Mouse (Mus musculus) forebrain, embryonic 12.5 days (tissue): Measurements from ENCODE around the gene Scaf1. TPM values are rescaled to one million over a fixed set of nuclear protein-coding genes. Genes with fewer than 3 reads are reported as not detected.

ENCODE experiments used
- ATAC-seq: fragments of 200-750 bp; cut with Nextera tagmentation; 2 replicates; pipeline ENCODE4 v1.8.0; 2017; ENCODE audit warnings: moderate TSS enrichment; ENCODE audit not compliant: low FRiP score
- H3K27ac ChIP-seq: fragments of 300-500 bp; sonication (generic); 2 replicates; pipeline ENCODE4 v1.5.1; 2016; ENCODE audit warnings: mild to moderate bottlenecking
- H3K27me3 ChIP-seq: fragments of 300-500 bp; sonication (generic); 2 replicates; pipeline ENCODE4 v1.6.1; 2016; ENCODE audit warnings: mild to moderate bottlenecking
- H3K36me3 ChIP-seq: fragments of 300-500 bp; sonication (generic); replicated peaks from 2 replicates; pipeline ENCODE4 v1.6.1; 2016; ENCODE audit warnings: mild to moderate bottlenecking
- H3K4me1 ChIP-seq: fragments of 300-500 bp; sonication (generic); 2 replicates; pipeline ENCODE4 v1.6.1; 2016
- H3K4me2 ChIP-seq: fragments of 300-500 bp; sonication (generic); 2 replicates; pipeline ENCODE4 v1.6.1; 2016; ENCODE audit warnings: mild to moderate bottlenecking, moderate library complexity
- H3K4me3 ChIP-seq: fragments of 300-500 bp; sonication (generic); replicated peaks from 2 replicates; pipeline ENCODE4 v1.5.1; 2016; ENCODE audit warnings: mild to moderate bottlenecking
- H3K9ac ChIP-seq: fragments of 300-500 bp; sonication (generic); 2 replicates; pipeline ENCODE4 v1.6.1; 2016; ENCODE audit warnings: mild to moderate bottlenecking
- H3K9me3 ChIP-seq: fragments of 300-500 bp; sonication (generic); 2 replicates; pipeline ENCODE4 v1.6.1; 2016
- WGBS: fragments of 180-500 bp; shearing (Covaris S2); methylation state at CpG from one replicate; pipeline ENCODE4 v1.1.7; 2016; 5-methylcytosine and 5-hydroxymethylcytosine counted together
- polyA plus RNA-seq: library from polyadenylated mRNA; unstranded; fragments of >200 nt; fragmentation: Nextera tagmentation; extraction: Ambion mirVana; gene quantifications from 2 replicates; pipeline ENCODE4 v1.2.1, GENCODE M21; 2016

Scaf1 gene
- polyA plus RNA-seq, result 47.4 and 52.0 TPM in 2 replicates

DNA sequence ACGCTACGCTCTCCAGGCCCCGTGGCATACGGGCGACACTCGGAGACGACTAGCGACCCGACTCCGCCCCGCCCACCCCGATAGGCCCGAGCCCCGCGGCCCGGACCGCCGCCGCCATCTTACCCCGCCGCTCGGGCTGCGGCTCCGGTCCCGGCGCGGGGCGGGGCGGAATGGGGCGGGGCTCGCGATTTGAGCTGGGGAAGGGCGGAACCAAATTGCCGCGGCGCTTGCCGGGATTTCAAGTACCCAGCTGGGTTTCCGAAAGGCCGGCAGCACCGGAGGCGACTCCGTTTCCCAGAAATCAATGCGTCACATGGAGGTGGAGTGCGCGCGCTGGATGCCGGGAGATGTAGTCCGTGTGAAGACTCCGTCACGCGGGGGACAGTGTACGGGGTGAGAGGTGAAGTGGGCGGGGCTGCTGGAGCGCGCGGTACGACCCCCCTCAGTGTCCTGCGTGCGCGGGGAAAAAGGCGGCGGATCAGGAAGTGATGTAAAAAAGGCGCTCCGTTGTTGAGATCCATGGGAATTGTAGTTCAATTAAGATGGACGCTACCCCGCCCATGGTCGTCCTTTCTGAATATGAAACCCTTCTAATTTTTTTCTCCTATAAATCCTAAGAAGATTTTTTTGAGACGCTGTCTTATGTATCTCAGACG, at the start of gene Scaf1:
Scaf1 (minus strand) TSS at position 407 of the 656 bp plus-strand sequence.
- under 1% methylated on average over 68 of the region's 69 CpGs for WGBS
- peaks cover 29% of the 10 kb centered on the region for H3K36me3 ChIP-seq
- peak within 1 kb of the TSS; percentile 94 for H3K4me2 ChIP-seq
- peak within 1 kb of the TSS; percentile 90 for H3K9ac ChIP-seq
- H3K4me3 ChIP-seq, result peak within 1 kb of the TSS; percentile 95
- H3K27ac ChIP-seq, result peak within 1 kb of the TSS; percentile 91
- H3K4me1 ChIP-seq, result peaks cover 28% of the 10 kb centered on the region
- peak; percentile 93 for ATAC-seq
- peaks cover 24% of the 10 kb centered on the region for H3K27me3 ChIP-seq
- no peaks in the 10 kb centered on the region for H3K9me3 ChIP-seq

- H3K4me3 ChIP-seq, result peak within 1 kb of the TSS; percentile 57
- no peaks in the 10 kb centered on the region for H3K9me3 ChIP-seq
- H3K27me3 ChIP-seq, result no peaks in the 10 kb centered on the region
- H3K9ac ChIP-seq, result peak within 1 kb of the TSS; percentile 59
- peak; percentile 86 for ATAC-seq
- WGBS, result under 1% methylated on average over 31 of the region's 31 CpGs
- H3K4me2 ChIP-seq, result peak within 1 kb of the TSS; percentile 69
- peaks cover 39% of the 10 kb centered on the region for H3K4me1 ChIP-seq
- no peaks in the 10 kb centered on the region for H3K36me3 ChIP-seq
- H3K27ac ChIP-seq, result peak within 1 kb of the TSS; percentile 87
Observed at GRCm38 (mm10) chr7:45062239-45062835, 46.2 kb upstream of the Scaf1 start, which contains the start of the genes Nosip and Prrg2. Nosip (plus strand) TSS chr7:45062429. Prrg2 (minus strand) TSS chr7:45062677.

DNA sequence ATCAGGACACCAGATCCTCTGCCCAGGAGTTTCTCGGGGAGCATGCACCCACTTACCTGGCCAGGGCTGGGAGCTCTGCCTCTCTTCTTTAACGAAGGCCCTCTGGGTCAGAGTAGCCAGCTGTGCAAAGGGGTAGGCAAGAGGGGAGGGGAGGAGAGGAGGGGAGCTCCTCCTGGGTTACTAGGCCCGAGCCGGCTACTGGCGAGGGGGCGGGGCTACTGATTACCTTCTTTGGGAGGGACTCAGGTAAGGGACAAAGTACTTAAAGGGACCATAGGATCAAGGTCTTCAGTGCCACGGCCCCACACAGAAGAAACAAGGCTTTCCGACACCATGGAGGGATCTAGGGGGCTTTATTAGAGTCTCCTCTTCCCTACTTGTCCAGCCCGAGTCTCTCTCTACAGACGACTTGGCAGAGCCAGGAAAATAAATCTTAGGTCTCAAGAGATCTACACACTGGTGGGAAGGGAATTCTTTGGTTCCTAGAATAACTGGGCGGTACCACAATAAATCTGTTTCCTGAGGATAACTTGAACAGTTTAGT, 45.4 kb upstream of the Scaf1 start:
- Histone ChIP-seq H3K9ac (0 out of 2 replicates have a peak overlapping the region, but pooled peaks have one; percentile 59), H3K27ac (0 out of 2 replicates have a peak overlapping the region, but pooled peaks have one; percentile 37)
- 13% methylated on average over 11 of the region's 11 CpGs for WGBS

GRCm38 (mm10) chr7:45060632-45061122, 44.5 kb upstream of the Scaf1 start:
- no peak overlapping the region for H3K9ac ChIP-seq
- no peak overlapping the region for H3K4me3 ChIP-seq
- no peaks in the 10 kb centered on the region for H3K9me3 ChIP-seq
- no peak overlapping the region for H3K4me2 ChIP-seq
- peaks cover 39% of the 10 kb centered on the region for H3K4me1 ChIP-seq
- H3K27ac ChIP-seq, result no peak overlapping the region
- WGBS, result 91% methylated on average over 6 of the region's 6 CpGs
- H3K27me3 ChIP-seq, result no peaks in the 10 kb centered on the region
- H3K36me3 ChIP-seq, result no peaks in the 10 kb centered on the region
- ATAC-seq, result no peak

More for the DNA sequence above, 45.4 kb upstream of the Scaf1 start:
- no peaks in the 10 kb centered on the region for H3K27me3 ChIP-seq
- H3K4me2 ChIP-seq, result peak overlapping the region; percentile 69
- peaks cover 39% of the 10 kb centered on the region for H3K4me1 ChIP-seq
- no peaks in the 10 kb centered on the region for H3K36me3 ChIP-seq
- no peaks in the 10 kb centered on the region for H3K9me3 ChIP-seq
- peak overlapping the region; percentile 57 for H3K4me3 ChIP-seq
- ATAC-seq, result no peak

DNA sequence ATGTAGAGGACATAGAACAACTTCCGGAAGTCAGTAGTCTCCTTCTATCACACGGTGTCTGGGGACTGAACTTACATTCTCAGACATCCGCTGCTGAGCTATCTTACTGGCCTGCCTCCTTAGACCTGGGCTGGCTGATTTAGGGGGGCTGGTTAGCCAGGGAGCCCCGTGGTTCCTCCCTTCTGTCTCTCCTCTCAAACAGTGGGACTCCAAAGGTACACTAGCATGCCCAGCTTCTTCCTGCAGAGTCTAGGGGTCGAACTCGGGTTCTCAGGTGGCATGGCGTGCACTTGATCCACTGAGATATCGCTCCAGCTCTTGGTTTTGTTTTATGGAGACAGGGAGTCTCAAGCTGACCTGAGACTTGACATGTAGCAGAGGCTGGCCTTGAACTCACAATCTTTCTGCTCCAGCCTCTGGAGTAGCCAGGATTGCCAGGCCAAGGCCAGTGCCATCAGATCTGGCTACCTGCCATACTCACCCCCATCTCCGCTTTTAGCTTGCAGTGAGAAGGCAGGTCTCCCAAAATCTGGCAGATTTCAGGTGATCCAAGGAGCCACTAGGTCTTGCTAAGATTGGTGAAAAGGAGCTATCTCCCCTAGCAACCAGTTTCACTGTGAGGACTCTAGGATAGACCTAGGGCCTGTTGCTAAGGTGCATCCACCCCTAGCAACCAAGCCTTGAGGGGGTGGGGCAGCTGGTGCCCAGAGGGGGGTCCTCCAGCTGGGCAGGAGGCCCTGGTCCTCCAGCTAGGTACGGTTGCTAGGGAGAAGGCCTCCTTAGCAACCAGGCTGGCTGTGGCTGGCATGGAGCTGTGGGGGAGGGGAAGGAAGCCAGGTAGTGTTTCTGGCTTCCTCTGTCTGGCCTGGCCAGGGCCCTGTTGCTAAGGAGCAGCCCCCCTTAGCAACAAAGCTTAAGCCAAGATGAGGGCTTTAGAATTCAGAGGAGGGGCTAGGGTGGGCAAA, 42.7 kb upstream of the Scaf1 start:
- 0 out of 2 replicates have a peak overlapping the region, but pooled peaks have one; percentile 10 for H3K4me3 ChIP-seq
- H3K9ac ChIP-seq, result no peak overlapping the region
- H3K27me3 ChIP-seq, result no peaks in the 10 kb centered on the region
- peaks cover 45% of the 10 kb centered on the region for H3K4me1 ChIP-seq
- ATAC-seq, result no peak
- H3K36me3 ChIP-seq, result no peaks in the 10 kb centered on the region
- H3K9me3 ChIP-seq, result no peaks in the 10 kb centered on the region
- 0 out of 2 replicates have a peak overlapping the region, but pooled peaks have one; percentile 10 for H3K4me2 ChIP-seq
- peak overlapping the region; percentile 74 for H3K27ac ChIP-seq
- WGBS, result 79% methylated on average over 10 of the region's 10 CpGs

DNA sequence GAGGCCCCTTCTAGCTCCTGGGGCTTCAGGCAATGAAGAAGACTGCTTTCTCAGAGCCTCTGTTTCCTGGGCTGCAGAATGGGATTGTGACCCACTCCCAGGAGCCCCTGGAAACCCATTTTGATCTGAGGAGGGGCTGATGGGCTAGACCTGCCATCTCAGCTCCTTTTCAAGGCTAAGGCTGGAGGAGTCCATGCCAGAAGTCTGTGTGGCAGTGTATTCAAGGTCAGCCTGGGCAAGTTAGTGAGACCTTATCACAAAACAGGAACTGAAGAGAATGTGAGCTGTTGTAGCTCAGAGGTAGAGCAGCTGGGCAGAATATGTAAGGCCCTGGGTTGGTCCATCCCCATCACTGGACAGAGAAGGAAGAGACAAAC, 40.8 kb upstream of the Scaf1 start:
- Histone ChIP-seq H3K4me3 (no peak overlapping the region), H3K27me3 (no peaks in the 10 kb centered on the region), H3K9me3 (no peaks in the 10 kb centered on the region), H3K27ac (no peak overlapping the region), H3K36me3 (no peaks in the 10 kb centered on the region), H3K9ac (no peak overlapping the region), H3K4me1 (peaks cover 39% of the 10 kb centered on the region), H3K4me2 (no peak overlapping the region)
- no peak for ATAC-seq

DNA sequence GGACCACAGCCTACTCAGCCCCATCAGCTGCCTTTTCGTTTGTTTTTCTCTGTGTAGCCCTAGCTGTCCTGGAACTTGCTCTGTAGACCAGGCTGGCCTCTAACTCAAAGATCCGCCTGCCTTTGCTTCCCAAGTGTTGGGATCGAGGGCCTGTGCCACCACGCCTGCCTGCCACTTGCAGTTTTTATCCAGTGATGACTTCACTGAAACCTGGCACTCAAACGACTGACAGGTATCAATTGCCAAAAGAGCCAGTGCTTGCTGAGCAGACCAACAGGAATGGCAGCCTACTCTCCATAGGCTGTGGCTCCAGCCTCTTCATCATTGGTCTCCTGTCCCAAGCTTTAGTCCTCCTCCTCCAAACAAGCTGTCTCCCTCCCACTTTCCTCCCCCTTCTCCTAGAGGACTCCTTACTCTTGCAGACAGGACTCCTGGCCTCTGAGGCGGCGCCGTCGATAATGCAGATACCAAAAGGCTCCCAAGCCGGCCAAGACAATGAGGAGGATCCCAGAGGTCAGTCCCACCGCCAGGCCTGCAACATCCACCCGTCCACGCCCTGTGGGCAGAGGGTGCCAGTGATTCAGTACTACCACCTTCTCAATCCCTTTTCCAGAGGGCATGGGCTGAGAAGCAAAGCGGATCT, 40.3 kb upstream of the Scaf1 start:
- Histone ChIP-seq H3K27ac (no peak overlapping the region), H3K36me3 (no peaks in the 10 kb centered on the region), H3K4me3 (no peak overlapping the region), H3K9ac (no peak overlapping the region), H3K4me1 (peaks cover 40% of the 10 kb centered on the region), H3K27me3 (no peaks in the 10 kb centered on the region), H3K4me2 (no peak overlapping the region), H3K9me3 (no peaks in the 10 kb centered on the region)
- ATAC-seq, result no peak
- 70% methylated on average over 14 of the region's 14 CpGs for WGBS

DNA sequence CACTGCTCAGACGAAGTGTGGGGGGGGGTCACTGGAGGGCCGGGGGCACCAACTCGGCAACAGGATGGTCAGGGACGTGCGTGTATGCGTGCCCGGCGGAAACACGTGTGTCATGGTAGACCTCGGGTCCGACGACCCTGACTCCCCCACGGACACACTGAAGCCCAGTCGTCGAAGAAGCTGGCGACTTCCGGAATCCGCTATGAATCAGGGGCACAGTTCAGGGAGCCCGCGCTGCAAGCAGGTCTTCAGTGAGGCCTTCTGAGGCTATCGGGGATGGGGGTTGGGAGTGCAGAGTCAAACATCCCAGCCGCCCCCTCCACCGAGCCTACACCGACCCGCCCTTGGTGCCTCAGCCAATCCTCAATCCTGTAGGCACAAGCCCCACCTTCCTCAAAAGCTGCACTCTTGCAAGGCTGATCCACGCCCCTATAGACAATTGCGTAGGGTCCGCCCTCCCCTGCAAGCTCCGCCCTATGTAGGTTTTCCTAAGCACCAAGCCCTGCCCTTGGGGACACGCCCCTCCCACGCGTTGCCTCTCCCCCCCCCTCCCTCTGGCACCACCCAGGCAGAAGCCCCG, 37.9 kb upstream of the Scaf1 start:
- Histone ChIP-seq H3K27me3 (no peaks in the 10 kb centered on the region), H3K27ac (peak overlapping the region; percentile 100), H3K4me1 (peaks cover 37% of the 10 kb centered on the region), H3K36me3 (peaks cover 16% of the 10 kb centered on the region), H3K4me3 (peak overlapping the region; percentile 90), H3K4me2 (peak overlapping the region; percentile 85), H3K9ac (peak overlapping the region; percentile 94), H3K9me3 (no peaks in the 10 kb centered on the region)
- peak; percentile 91 for ATAC-seq
- WGBS, result under 1% methylated on average over 33 of the region's 33 CpGs

DNA sequence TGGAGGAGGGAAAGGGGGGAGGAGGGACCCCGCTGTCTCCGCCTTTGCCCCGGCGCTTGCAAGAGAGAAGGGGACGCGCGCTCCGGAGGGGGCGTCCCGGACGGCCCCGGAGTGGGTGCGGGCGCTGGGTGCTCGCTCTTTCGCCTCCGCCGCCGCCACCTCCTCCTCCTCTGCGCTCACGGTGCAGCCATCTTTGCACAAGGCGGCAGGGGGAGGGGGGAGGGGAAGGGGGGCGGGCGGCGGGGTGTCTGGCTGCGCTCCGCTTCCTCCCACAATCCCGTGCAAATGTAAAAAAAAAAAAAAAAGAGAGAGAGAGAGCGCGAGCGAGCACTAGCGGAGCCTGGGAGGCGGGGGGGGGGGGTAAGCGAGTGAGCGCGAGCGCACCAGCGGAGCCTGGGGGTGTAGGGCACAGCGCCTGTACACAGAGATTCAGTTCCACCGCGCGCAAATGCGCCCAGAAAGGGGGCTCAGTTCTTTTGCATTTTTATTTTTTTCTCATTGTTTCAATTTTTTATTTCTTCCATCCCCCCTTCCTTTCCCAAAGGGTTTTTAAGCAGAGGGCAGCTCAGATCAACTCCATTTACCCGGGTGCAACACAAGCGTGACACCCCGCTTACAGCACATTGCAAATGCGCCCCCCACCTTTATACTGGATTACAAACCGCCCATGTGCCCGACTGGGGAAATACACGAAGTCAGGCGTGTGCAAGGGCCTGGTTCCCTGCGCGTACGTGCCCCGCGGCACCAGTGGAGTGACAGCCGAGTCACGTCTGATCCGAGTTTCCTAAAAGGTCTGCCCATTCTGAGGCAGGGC, 37.2 kb upstream of the Scaf1 start:
- peak overlapping the region; percentile 90 for H3K4me3 ChIP-seq
- peak overlapping the region; percentile 85 for H3K4me2 ChIP-seq
- H3K9ac ChIP-seq, result peak overlapping the region; percentile 94
- peak overlapping the region; percentile 100 for H3K27ac ChIP-seq
- H3K36me3 ChIP-seq, result peaks cover 23% of the 10 kb centered on the region
- H3K9me3 ChIP-seq, result no peaks in the 10 kb centered on the region
- no peaks in the 10 kb centered on the region for H3K27me3 ChIP-seq
- peaks cover 30% of the 10 kb centered on the region for H3K4me1 ChIP-seq
- under 1% methylated on average over 40 of the region's 59 CpGs for WGBS
- ATAC-seq, result peak; percentile 66

GRCm38 (mm10) chr7:45052862-45053116, 36.6 kb upstream of the Scaf1 start, which contains the start of gene Prr12:
Prr12 (minus strand) TSS chr7:45052881.
- peaks cover 28% of the 10 kb centered on the region for H3K36me3 ChIP-seq
- peak within 1 kb of the TSS; percentile 100 for H3K27ac ChIP-seq
- WGBS, result no CpG with 5 or more reads among the region's 18 CpGs
- H3K4me2 ChIP-seq, result peak within 1 kb of the TSS; percentile 85
- H3K4me3 ChIP-seq, result peak within 1 kb of the TSS; percentile 90
- ATAC-seq, result no peak
- H3K27me3 ChIP-seq, result no peaks in the 10 kb centered on the region
- H3K4me1 ChIP-seq, result peaks cover 30% of the 10 kb centered on the region
- no peaks in the 10 kb centered on the region for H3K9me3 ChIP-seq
- peak within 1 kb of the TSS; percentile 94 for H3K9ac ChIP-seq
